Mouse (Mus musculus): ENCODE results near the gene Ndrg3. TPM values are rescaled to one million over a fixed set of nuclear protein-coding genes. Genes with fewer than 3 reads are reported as not detected.
"Not testable (repeated sequence)": the region's sequence is repeated elsewhere in the genome, so short reads cannot be mapped to it uniquely, and the experiment has no call there.

Ndrg3 gene
- total RNA-seq, 2 experiments from 2014 or later = 61.0 to 87.7 TPM

GRCm38 (mm10) chr2:156904976-156905717 lies 86.7 kb downstream of the Ndrg3 start:
- peak; percentile 40 to 60 for DNase-seq (ENCODE audit: low spot score in 2 of 2)

- no peak for DNase-seq (ENCODE audit: low spot score in 2 of 2)
These were observed 88.5 kb downstream of the Ndrg3 start for GRCm38 (mm10) chr2:156903367-156903766.

- DNase-seq (ENCODE audit: low spot score in 2 of 2) = not testable (repeated sequence)
These were observed 89.4 kb downstream of the Ndrg3 start for GRCm38 (mm10) chr2:156902411-156902810.

- no peak for DNase-seq (ENCODE audit: low spot score in 2 of 2)
These were observed 90.0 kb downstream of the Ndrg3 start for GRCm38 (mm10) chr2:156901883-156902282.

GRCm38 (mm10) chr2:156901344-156901743 lies 90.5 kb downstream of the Ndrg3 start:
- no peak for DNase-seq (ENCODE audit: low spot score in 2 of 2)

- DNase-seq (ENCODE audit: low spot score in 2 of 2) = no peak
These were observed 92.7 kb downstream of the Ndrg3 start for GRCm38 (mm10) chr2:156899184-156899583.

GRCm38 (mm10) chr2:156898374-156898773 lies 93.5 kb downstream of the Ndrg3 start:
- DNase-seq (ENCODE audit: low spot score in 2 of 2) = no peak

GRCm38 (mm10) chr2:156897034-156897433 lies 94.8 kb downstream of the Ndrg3 start:
- no peak for DNase-seq (ENCODE audit: low spot score in 2 of 2)

- DNase-seq (ENCODE audit: low spot score in 2 of 2) = no peak
These were observed 95.4 kb downstream of the Ndrg3 start for GRCm38 (mm10) chr2:156896384-156896914.

- DNase-seq (ENCODE audit: low spot score in 2 of 2) = no peak
These were observed 97.2 kb downstream of the Ndrg3 start for GRCm38 (mm10) chr2:156894496-156895265.

GRCm38 (mm10) chr2:156892821-156893220 lies 99.0 kb downstream of the Ndrg3 start:
- DNase-seq (ENCODE audit: low spot score in 2 of 2) = no peak

GRCm38 (mm10) chr2:156892240-156892639 lies 99.6 kb downstream of the Ndrg3 start:
- no peak for DNase-seq (ENCODE audit: low spot score in 2 of 2)

- DNase-seq (ENCODE audit: low spot score in 2 of 2) = no peak
These were observed 103.4 kb downstream of the Ndrg3 start for GRCm38 (mm10) chr2:156888490-156888889.

GRCm38 (mm10) chr2:156887017-156887416 lies 104.8 kb downstream of the Ndrg3 start, which contains the start of gene Sla2:
Sla2 (minus strand) TSS chr2:156887192.
- DNase-seq (ENCODE audit: low spot score in 2 of 2) = no peak

- DNase-seq (ENCODE audit: low spot score in 2 of 2) = no peak
These were observed 105.7 kb downstream of the Ndrg3 start for GRCm38 (mm10) chr2:156886084-156886631.

- not testable (repeated sequence) for DNase-seq (ENCODE audit: low spot score in 2 of 2)
These were observed 106.2 kb downstream of the Ndrg3 start for GRCm38 (mm10) chr2:156885666-156886065.

GRCm38 (mm10) chr2:156884396-156885211 lies 107.3 kb downstream of the Ndrg3 start:
- DNase-seq (ENCODE audit: low spot score in 2 of 2) = no peak

GRCm38 (mm10) chr2:156882431-156883001 lies 109.3 kb downstream of the Ndrg3 start:
- DNase-seq (ENCODE audit: low spot score in 2 of 2) = no peak

GRCm38 (mm10) chr2:156879541-156879940 lies 112.3 kb downstream of the Ndrg3 start:
- DNase-seq (ENCODE audit: low spot score in 2 of 2) = no peak

GRCm38 (mm10) chr2:156877726-156878125 lies 114.1 kb downstream of the Ndrg3 start:
- DNase-seq (ENCODE audit: low spot score in 2 of 2) = no peak

Data from adrenal gland, adult 18-20 months (tissue).